Mouse (Mus musculus) midbrain, embryonic 10.5 days (tissue): ENCODE data around the gene Gm49320. TPM values are rescaled to one million over a fixed set of nuclear protein-coding genes. Genes with fewer than 3 reads are reported as not detected.
"Not testable (repeated sequence)": the region's sequence is repeated elsewhere in the genome, so short reads cannot be mapped to it uniquely, and the experiment has no call there.

Experiments used
- DNase-seq: peaks from one replicate; pipeline ENCODE4 v3.0.0-alpha.2; 2017; ENCODE audit warnings: low spot score
- H3K27ac ChIP-seq: fragments of 300-500 bp; sonication (generic); replicated peaks from 2 replicates; pipeline ENCODE4 v1.5.1; 2016; ENCODE audit warnings: mild to moderate bottlenecking
- H3K27me3 ChIP-seq: fragments of 300-500 bp; sonication (generic); 2 replicates; pipeline ENCODE4 v1.6.1; 2016; ENCODE audit warnings: low read depth, mild to moderate bottlenecking; ENCODE audit not compliant: poor library complexity, severe bottlenecking
- H3K36me3 ChIP-seq: fragments of 300-500 bp; sonication (generic); 2 replicates; pipeline ENCODE4 v1.6.1; 2016; ENCODE audit warnings: mild to moderate bottlenecking, moderate library complexity
- H3K4me1 ChIP-seq: fragments of 300-500 bp; sonication (generic); 2 replicates; pipeline ENCODE4 v1.6.1; 2016
- H3K4me3 ChIP-seq: fragments of 300-500 bp; sonication (generic); 2 replicates; pipeline ENCODE4 v1.5.1; 2016; ENCODE audit warnings: mild to moderate bottlenecking, moderate library complexity
- H3K9me3 ChIP-seq: fragments of 300-500 bp; sonication (generic); replicated peaks from 2 replicates; pipeline ENCODE4 v1.6.1; 2016; ENCODE audit warnings: mild to moderate bottlenecking
- WGBS: fragments of 180-500 bp; shearing (Covaris S2); methylation state at CpG from one replicate; pipeline ENCODE4 v1.1.7; 2016; 5-methylcytosine and 5-hydroxymethylcytosine counted together
- polyA plus RNA-seq: library from polyadenylated mRNA; unstranded; fragments of >200 nt; fragmentation: Nextera tagmentation; extraction: Ambion mirVana; gene quantifications from 2 replicates; pipeline ENCODE4 v1.2.1, GENCODE M21; 2016

Gm49320 gene
- polyA plus RNA-seq, 1 experiment from 2014 or later: 0.43 TPM

DNA sequence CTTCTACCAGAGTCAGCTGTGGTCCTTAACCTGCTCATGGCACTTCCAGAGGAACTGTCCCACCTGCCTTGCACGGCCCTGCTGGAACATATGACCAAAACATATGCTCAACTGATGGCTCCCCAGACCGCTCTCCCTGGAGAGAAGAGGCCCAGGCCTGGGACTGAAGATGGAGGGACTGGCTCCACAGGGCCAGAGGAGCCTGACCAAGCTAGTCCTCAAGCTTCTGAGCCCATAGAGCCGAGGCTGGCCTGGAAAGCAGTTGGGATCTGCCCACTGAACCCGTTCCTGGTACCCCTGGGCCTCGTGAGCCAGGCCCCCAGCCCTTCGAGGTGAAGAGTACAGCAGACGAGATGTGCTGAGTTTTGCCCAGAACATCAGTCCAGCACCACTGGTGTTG is 16.8 kb downstream of the Gm49320 start:
- not testable (repeated sequence) for H3K4me3 ChIP-seq, DNase-seq, H3K27me3 ChIP-seq, H3K27ac ChIP-seq, H3K9me3 ChIP-seq
- H3K4me1 ChIP-seq: peaks cover 53% of the 10 kb centered on the region
- H3K36me3 ChIP-seq: peaks cover 51% of the 10 kb centered on the region
- 85% methylated on average over 7 of the region's 7 CpGs for WGBS

DNA sequence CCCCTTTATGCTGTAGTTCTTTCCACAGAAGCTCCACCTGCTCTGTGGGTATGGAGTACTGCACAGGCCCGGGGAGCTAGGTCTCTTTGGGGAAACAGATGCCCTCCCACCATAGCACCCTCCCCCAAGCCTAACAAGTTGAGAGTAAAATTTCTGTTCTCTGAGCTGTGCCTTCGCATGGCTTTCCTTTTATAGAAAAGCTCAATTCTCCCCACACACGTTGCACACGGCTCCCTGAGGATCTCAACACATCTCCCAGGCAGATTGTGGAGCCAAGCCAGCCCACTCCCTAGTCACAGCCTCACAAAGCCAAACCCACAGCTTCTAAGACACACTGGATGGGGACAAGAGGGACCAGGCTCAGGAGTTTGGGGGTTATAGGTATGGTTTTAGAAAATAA is 18.2 kb downstream of the Gm49320 start:
- no peak for DNase-seq
- Histone ChIP-seq H3K36me3 (peaks cover 65% of the 10 kb centered on the region), H3K4me1 (peaks cover 50% of the 10 kb centered on the region), H3K27ac (peak overlapping the region; percentile 99; the same call in 1 of the 2 replicates), H3K27me3 (no peaks in the 10 kb centered on the region), H3K9me3 (no peaks in the 10 kb centered on the region), H3K4me3 (peak overlapping the region; percentile 91; the same call in 1 of the 2 replicates)
- WGBS: 76% methylated on average over 4 of the region's 4 CpGs

DNA sequence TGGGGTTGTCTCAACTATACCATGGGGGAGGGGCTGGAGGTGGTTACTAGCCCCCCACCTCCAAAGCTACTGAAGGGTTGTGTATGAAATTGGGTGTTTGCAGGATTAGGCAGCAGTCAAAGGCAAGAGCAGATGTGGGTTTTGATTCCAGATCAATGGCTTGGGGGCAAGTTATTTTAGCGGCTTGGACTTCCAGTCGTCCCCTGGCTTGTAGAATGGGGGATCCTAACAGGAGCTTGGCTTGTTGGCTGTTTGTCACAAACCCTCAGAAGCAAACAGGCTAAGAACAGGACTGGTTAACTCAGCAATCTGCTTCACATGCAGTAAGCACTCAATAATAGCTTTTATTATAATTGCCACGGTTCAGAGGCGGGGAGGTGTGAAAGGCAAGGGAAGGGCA is 18.7 kb downstream of the Gm49320 start:
- H3K27ac ChIP-seq: peak overlapping the region; percentile 99
- H3K4me3 ChIP-seq: peak overlapping the region; percentile 91
- H3K27me3 ChIP-seq: no peaks in the 10 kb centered on the region
- peaks cover 46% of the 10 kb centered on the region for H3K4me1 ChIP-seq
- peaks cover 70% of the 10 kb centered on the region for H3K36me3 ChIP-seq
- H3K9me3 ChIP-seq: no peaks in the 10 kb centered on the region
- no peak for DNase-seq
- 78% methylated on average over 4 of the region's 4 CpGs for WGBS

- H3K9me3 ChIP-seq: no peaks in the 10 kb centered on the region
- WGBS: 3% methylated on average over 35 of the region's 35 CpGs
- H3K27me3 ChIP-seq: no peaks in the 10 kb centered on the region
- peaks cover 79% of the 10 kb centered on the region for H3K36me3 ChIP-seq
- H3K27ac ChIP-seq: peak overlapping the region; percentile 99
- peak; percentile 89 for DNase-seq
- peak overlapping the region; percentile 91 for H3K4me3 ChIP-seq
- peaks cover 42% of the 10 kb centered on the region for H3K4me1 ChIP-seq
Measured at GRCm38 (mm10) chr8:4258233-4258632, 19.6 kb downstream of the Gm49320 start.

DNA sequence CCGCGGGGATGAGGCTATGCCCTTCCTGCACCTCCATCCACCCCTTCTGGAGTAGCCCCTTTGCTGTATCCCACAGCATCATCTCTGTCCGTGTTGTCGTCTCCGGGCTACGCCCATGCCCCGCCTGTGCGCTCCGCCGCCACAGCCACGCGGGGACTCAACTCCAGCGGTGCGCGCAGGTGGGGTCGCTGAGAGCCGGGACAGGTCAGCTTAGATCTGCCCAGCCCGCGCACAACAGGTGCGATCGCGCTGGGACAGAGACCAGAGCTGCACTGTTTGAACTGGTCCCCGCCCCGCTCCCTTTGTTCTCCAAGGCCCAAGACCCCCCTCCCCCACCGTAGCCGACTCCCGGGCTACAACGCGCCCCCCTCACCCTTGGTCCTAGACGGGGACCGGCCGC is 20.0 kb downstream of the Gm49320 start:
- H3K27me3 ChIP-seq: no peaks in the 10 kb centered on the region
- H3K27ac ChIP-seq: peak overlapping the region; percentile 99
- no peak for DNase-seq
- WGBS: 0% methylated on average over 32 of the region's 32 CpGs
- peaks cover 38% of the 10 kb centered on the region for H3K4me1 ChIP-seq
- H3K36me3 ChIP-seq: peaks cover 83% of the 10 kb centered on the region
- H3K9me3 ChIP-seq: no peaks in the 10 kb centered on the region
- peak overlapping the region; percentile 91 for H3K4me3 ChIP-seq

DNA sequence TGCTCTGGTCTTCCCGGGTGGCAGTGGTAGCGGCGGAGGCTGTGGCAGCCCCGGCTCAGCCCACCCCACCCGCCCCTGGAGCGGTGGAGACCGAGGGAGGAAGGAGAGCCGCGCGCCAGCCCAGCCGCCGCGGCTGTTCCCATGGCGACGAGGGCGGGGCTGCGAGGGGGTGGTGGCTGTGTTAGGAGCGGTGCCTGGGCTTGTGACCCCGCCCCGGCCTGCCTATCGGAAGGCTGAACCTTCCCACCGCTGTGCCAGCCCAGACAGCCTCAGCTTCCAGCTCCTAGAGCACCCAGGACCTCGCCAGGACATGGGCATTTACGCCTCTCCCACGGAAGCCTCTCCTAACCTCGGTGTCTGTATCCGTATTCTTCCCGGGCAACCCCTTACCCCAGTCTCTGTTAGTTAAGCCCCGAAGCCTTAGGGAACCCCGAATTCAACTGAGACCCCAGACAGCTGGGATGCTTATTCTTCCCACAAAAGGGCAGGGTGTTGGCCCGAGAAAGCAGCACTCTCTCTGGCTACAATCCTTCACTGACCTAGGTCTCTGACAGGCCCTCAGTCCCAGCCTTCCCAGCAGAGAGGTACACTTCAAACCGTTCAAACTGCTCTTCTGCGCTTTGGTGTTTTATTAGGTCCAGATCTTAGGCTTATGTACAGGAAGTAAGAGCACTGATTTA is 20.6 kb downstream of the Gm49320 start, which contains the start of gene Ctxn1:
Ctxn1 (minus strand) TSS at position 150 of the 680 bp plus-strand sequence.
- H3K4me3 ChIP-seq: peak within 1 kb of the TSS; percentile 91
- no peaks in the 10 kb centered on the region for H3K27me3 ChIP-seq
- H3K4me1 ChIP-seq: peaks cover 32% of the 10 kb centered on the region
- H3K27ac ChIP-seq: peak within 1 kb of the TSS; percentile 99
- peaks cover 87% of the 10 kb centered on the region for H3K36me3 ChIP-seq
- peak; percentile 97 for DNase-seq
- 7% methylated on average over 33 of the region's 33 CpGs for WGBS
- no peaks in the 10 kb centered on the region for H3K9me3 ChIP-seq

DNA sequence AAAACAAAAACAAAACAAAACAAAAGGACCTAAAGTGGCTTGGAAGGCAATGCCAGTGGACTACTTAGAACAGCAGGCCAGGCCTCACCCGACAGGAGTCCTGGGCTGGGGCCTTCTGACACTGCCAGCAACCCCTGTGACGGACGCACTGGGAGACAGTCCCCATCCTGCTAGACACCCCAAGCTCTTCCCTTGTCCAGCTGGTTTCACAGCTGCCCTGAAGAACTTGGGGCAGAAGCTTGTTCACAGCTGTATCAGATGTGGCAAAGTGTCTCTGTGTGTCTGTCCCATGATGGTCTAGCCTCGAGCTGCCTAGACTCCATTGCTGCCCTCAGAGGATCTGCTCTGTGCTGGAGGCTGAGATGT is 21.1 kb downstream of the Gm49320 start:
- DNase-seq: no peak
- peak overlapping the region; percentile 91; the same call in 1 of the 2 replicates for H3K4me3 ChIP-seq
- peaks cover 30% of the 10 kb centered on the region for H3K4me1 ChIP-seq
- H3K9me3 ChIP-seq: no peaks in the 10 kb centered on the region
- no peaks in the 10 kb centered on the region for H3K27me3 ChIP-seq
- WGBS: 89% methylated on average over 4 of the region's 4 CpGs
- peaks cover 87% of the 10 kb centered on the region for H3K36me3 ChIP-seq
- H3K27ac ChIP-seq: peak overlapping the region; percentile 99; the same call in 1 of the 2 replicates

- Histone ChIP-seq H3K4me3 (no peak overlapping the region), H3K27me3 (no peaks in the 10 kb centered on the region), H3K27ac (no peak overlapping the region), H3K4me1 (peaks cover 13% of the 10 kb centered on the region), H3K9me3 (no peaks in the 10 kb centered on the region), H3K36me3 (peaks cover 87% of the 10 kb centered on the region)
- WGBS: 85% methylated on average over 8 of the region's 8 CpGs
- DNase-seq: no peak
Measured at GRCm38 (mm10) chr8:4263105-4263791, 24.6 kb downstream of the Gm49320 start.

GRCm38 (mm10) chr8:4265160-4265914 is 26.7 kb downstream of the Gm49320 start:
- Histone ChIP-seq H3K4me1 (no peaks in the 10 kb centered on the region), H3K27me3 (no peaks in the 10 kb centered on the region), H3K36me3 (peaks cover 100% of the 10 kb centered on the region), H3K4me3 (no peak overlapping the region), H3K9me3 (no peaks in the 10 kb centered on the region), H3K27ac (no peak overlapping the region)
- no peak for DNase-seq
- 92% methylated on average over 15 of the region's 15 CpGs for WGBS

DNA sequence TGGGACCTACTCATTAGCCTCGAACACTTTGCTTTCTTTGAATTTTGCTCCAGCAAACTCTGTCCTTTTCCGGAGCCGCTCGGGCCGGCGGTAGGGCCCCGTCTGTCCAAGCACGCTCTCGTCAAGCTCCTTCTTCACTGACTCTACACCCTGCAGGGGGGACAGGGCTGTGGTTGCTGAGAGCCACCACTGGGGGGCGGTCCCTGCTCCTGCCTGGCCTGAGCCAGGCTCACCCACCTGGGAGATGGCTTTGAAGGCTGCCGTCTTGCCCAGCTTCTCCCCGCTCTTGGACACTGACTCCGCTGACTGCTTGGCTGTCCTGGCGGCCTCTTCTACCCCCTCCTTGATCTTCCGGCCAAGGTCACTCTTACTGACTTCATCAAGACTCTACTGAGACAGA is 29.0 kb downstream of the Gm49320 start:
- Histone ChIP-seq H3K27me3 (no peaks in the 10 kb centered on the region), H3K4me3 (no peak overlapping the region), H3K4me1 (no peaks in the 10 kb centered on the region), H3K27ac (no peak overlapping the region), H3K9me3 (no peaks in the 10 kb centered on the region), H3K36me3 (peaks cover 99% of the 10 kb centered on the region)
- WGBS: 81% methylated on average over 15 of the region's 15 CpGs
- peak; percentile 28 for DNase-seq

DNA sequence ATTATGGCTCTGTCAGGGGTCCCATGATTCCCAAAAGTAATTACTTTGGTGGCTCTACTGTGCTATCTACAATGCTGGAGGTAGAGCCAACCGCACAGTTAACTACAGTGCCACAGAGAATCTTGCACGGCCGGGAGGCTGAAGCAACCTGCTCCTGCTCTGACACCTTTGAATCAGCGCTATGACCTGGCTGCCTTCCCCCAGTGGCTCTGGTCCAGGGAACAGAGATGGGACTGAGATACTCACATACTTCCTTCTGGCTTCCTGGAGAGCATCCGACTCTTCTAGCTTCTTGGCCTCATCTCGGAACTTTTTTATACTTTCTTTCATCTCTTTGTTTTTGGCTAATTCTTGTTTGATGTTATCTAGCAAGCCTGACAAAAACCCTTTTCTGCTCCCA is 30.9 kb downstream of the Gm49320 start:
- no peak overlapping the region for H3K27ac ChIP-seq
- peaks cover 2% of the 10 kb centered on the region for H3K4me1 ChIP-seq
- H3K4me3 ChIP-seq: no peak overlapping the region
- peaks cover 96% of the 10 kb centered on the region for H3K36me3 ChIP-seq
- no peaks in the 10 kb centered on the region for H3K27me3 ChIP-seq
- WGBS: 96% methylated on average over 6 of the region's 6 CpGs
- H3K9me3 ChIP-seq: no peaks in the 10 kb centered on the region
- DNase-seq: no peak

DNA sequence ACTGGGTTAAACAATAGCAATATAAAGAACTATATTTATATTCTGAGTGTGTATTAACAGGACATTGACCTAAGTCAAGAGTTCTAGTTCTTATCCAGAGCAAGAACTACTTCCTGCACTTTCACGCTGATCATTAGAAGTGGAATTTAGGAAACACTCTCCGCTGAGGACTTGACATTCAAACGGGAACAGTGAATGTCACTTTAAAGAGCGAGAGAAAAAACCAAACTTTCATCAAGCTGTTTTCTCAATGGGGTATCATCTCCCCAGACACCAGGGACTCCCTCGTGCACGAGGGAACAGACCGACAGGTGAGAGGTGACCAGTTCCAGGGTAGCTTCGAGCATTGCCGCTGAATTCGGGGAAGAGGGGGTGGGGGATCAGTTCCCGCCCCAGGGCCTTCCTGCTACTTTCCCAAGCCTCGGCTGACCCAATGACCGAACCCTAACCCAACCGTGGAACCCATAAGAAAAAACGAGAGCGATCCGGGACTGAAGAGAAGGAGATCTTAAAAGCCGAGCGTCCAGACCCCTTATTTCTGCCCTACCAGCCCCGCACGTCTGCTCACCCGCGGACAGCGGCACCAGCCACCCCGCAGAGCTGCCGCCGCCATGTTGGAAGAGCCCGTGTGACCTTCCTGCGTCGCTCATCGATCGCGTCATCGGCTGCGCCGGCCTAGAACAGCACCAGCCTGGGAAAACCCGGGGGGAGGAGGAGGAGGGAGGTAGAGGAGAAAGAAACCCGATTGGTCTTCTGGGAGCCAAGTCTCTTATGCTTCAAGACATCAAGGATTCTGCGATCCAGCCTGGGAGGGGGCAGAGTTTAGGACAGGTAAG is 36.8 kb downstream of the Gm49320 start, which contains the start of gene Timm44:
Timm44 (minus strand) TSS at position 639 of the 836 bp plus-strand sequence.
- no peaks in the 10 kb centered on the region for H3K27me3 ChIP-seq
- no peaks in the 10 kb centered on the region for H3K9me3 ChIP-seq
- H3K4me3 ChIP-seq: peak within 1 kb of the TSS; percentile 91
- under 1% methylated on average over 39 of the region's 39 CpGs for WGBS
- peak; percentile 95 for DNase-seq
- H3K4me1 ChIP-seq: peaks cover 12% of the 10 kb centered on the region
- peaks cover 37% of the 10 kb centered on the region for H3K36me3 ChIP-seq
- H3K27ac ChIP-seq: peak within 1 kb of the TSS; percentile 91
